Mouse (Mus musculus) MN1 (cell line): Measurements from ENCODE around the gene Pml.

Experiments used
- DNase-seq: peaks from one replicate; pipeline ENCODE4 v3.0.0-alpha.2; 2016; ENCODE audit warnings: low spot score

Gene Pml

GRCm38 (mm10) chr9:58201861-58202549 is 47.6 kb downstream of the Pml start:
- DNase-seq: peak; percentile 32

- DNase-seq: no peak
Observed at GRCm38 (mm10) chr9:58201091-58201842, 48.3 kb downstream of the Pml start.

GRCm38 (mm10) chr9:58200270-58201090 is 49.1 kb downstream of the Pml start:
- no peak for DNase-seq

- DNase-seq: no peak
Observed at GRCm38 (mm10) chr9:58199381-58200269, 50.0 kb downstream of the Pml start.

- no peak for DNase-seq
Observed at GRCm38 (mm10) chr9:58198801-58199371, 50.7 kb downstream of the Pml start.

GRCm38 (mm10) chr9:58197781-58198701 is 51.5 kb downstream of the Pml start:
- DNase-seq: no peak

GRCm38 (mm10) chr9:58196610-58197567 is 52.7 kb downstream of the Pml start:
- no peak for DNase-seq

GRCm38 (mm10) chr9:58196141-58196540 is 53.4 kb downstream of the Pml start:
- DNase-seq: no peak

GRCm38 (mm10) chr9:58195671-58196070 is 53.9 kb downstream of the Pml start:
- DNase-seq: no peak

- no peak for DNase-seq
Observed at GRCm38 (mm10) chr9:58194222-58194621, 55.4 kb downstream of the Pml start.

GRCm38 (mm10) chr9:58184456-58184855 is 65.1 kb downstream of the Pml start:
- DNase-seq: no peak

- DNase-seq: no peak
Observed at GRCm38 (mm10) chr9:58179390-58179789, 70.2 kb downstream of the Pml start.

- DNase-seq: no peak
Observed at GRCm38 (mm10) chr9:58177165-58177564, 72.4 kb downstream of the Pml start.

- DNase-seq: peak; percentile 70
Observed at GRCm38 (mm10) chr9:58175745-58176487, 73.7 kb downstream of the Pml start.

- peak; percentile 80 for DNase-seq
Observed at GRCm38 (mm10) chr9:58174818-58175251, 74.8 kb downstream of the Pml start.

- peak; percentile 29 for DNase-seq
Observed at GRCm38 (mm10) chr9:58172863-58173262, 76.7 kb downstream of the Pml start.

GRCm38 (mm10) chr9:58169426-58169825 is 80.2 kb downstream of the Pml start:
- no peak for DNase-seq

GRCm38 (mm10) chr9:58168880-58169279 is 80.7 kb downstream of the Pml start:
- DNase-seq: no peak
